Mouse (Mus musculus) embryonic facial prominence, embryonic 10.5 days (tissue): ENCODE data around the gene Sf3b3. TPM values are rescaled to one million over a fixed set of nuclear protein-coding genes. Genes with fewer than 3 reads are reported as not detected.

Experiments
- polyA plus RNA-seq: library from polyadenylated mRNA; unstranded; fragments of >200 nt; fragmentation: Nextera tagmentation; extraction: Ambion mirVana; gene quantifications from 2 replicates; pipeline ENCODE4 v1.2.1, GENCODE M21; 2016

The Sf3b3 gene
- polyA plus RNA-seq, 1 experiment from 2014 or later: 230 TPM

Other genes with a start within 250 kb of the Sf3b3 start
- 26.2 and 27.3 TPM in 2 replicates for gene Vac14, start 228.2 kb downstream of the Sf3b3 start, polyA plus RNA-seq
- gene Mtss1l, start 125.3 kb downstream of the Sf3b3 start, polyA plus RNA-seq: 6.6 and 7.2 TPM in 2 replicates
- gene Il34, start 40.9 kb downstream of the Sf3b3 start, polyA plus RNA-seq: 0.24 TPM in 1 of 2 replicates, not detected in the other
- gene Cog4, start 187 bp downstream of the Sf3b3 start, polyA plus RNA-seq: 77.2 and 83.5 TPM in 2 replicates
- gene Fuk, start 55.7 kb upstream of the Sf3b3 start, polyA plus RNA-seq: 16.2 and 16.5 TPM in 2 replicates
- gene St3gal2, start 73.1 kb upstream of the Sf3b3 start, polyA plus RNA-seq: 34.5 and 34.8 TPM in 2 replicates
- 23.7 and 26.3 TPM in 2 replicates for gene Ddx19a, start 151.0 kb upstream of the Sf3b3 start, polyA plus RNA-seq
- 7.7 and 8.9 TPM in 2 replicates for gene Ddx19b, start 185.0 kb upstream of the Sf3b3 start, polyA plus RNA-seq
- 71.3 and 78.1 TPM in 2 replicates for gene Aars, start 186.4 kb upstream of the Sf3b3 start, polyA plus RNA-seq
- gene Exosc6, start 209.6 kb upstream of the Sf3b3 start, polyA plus RNA-seq: 20.1 and 23.8 TPM in 2 replicates
- gene Clec18a, start 245.6 kb upstream of the Sf3b3 start, polyA plus RNA-seq: 1.8 and 2.4 TPM in 2 replicates
- 10.8 and 11.5 TPM in 2 replicates for gene Pdpr, start 247.8 kb upstream of the Sf3b3 start, polyA plus RNA-seq